In the genomic region with DNA sequence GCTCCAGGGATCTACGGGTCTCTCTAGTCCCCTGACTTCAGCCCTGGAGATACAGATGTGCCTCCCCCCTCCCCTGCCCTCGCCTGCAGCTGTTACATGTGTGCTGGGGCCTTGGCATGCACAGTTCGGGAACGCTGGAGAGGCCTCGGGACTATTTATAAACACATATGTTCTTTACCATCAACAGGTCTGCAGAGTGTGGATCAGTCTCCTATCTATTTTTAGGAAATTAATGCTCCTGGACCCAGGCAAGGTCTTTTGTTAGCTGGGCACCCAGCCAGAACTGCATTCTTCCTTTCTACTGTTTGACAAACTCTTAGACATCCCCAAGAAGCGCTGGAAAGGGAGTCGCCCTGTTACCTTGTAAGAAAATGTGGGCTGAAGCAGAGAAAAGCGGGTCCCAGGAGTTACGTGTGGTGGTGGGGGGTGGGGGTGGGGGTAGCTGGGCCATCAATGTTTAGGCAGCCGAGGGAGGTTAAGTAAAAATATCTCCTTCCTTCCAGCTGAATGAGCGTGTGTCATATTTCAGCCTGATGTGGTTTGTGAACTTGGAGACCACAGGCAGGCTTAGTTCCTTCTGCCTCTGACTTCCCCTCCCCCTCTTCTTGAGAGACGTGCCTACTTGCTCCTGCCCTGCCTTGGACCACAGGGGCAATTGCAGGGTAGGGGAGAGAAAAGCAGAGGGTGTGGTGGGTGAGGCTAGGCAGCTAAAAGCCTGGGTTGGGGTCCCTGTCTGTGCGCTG, we compare ENCODE assay signal across 9 mouse cellular contexts. TPM values are rescaled to one million over a fixed set of nuclear protein-coding genes. Genes with fewer than 3 reads are reported as not detected.
A peak's percentile ranks its signal among the peaks of the same experiment; 100 is the strongest.
DNase-seq lines count a peak whose midpoint lies in the region; ATAC-seq lines count a peak whose summit lies in the region.
"Had no signal": no experiment of that assay in that cellular context is flagged by ENCODE, and none has a peak within 500 bp of the region (broad histone marks: within the 10 kb centered on the region; RNA-seq: fewer than 3 reads in every experiment).

No protein-coding gene starts in this region.

- H3K36me3 ChIP-seq in kidney, embryonic 14.5 days (ENCODE audit: control insufficient read depth, insufficient read depth, low read length): no peaks in the 10 kb centered on the region
- H3K36me3 ChIP-seq in splenic B cell, adult 2 months (ENCODE audit: control insufficient read depth, insufficient read depth, low read length, poor library complexity, severe bottlenecking): no peaks in the 10 kb centered on the region
- no peaks in the 10 kb centered on the region for H3K36me3 ChIP-seq in midbrain, embryonic 14.5 days (ENCODE audit: control insufficient read depth, insufficient read depth, low read length)

- 25% methylated on average over 13 of the region's 13 CpGs for WGBS in kidney, embryonic 14.5 days
- WGBS in midbrain, embryonic 14.5 days: 46% methylated on average over 13 of the region's 13 CpGs

- no peak overlapping the region for H3K4me3 ChIP-seq in kidney, embryonic 14.5 days (ENCODE audit: low read length)
- H3K4me3 ChIP-seq in midbrain, embryonic 14.5 days (replicated peaks; ENCODE audit: low read depth, low read length): no peak overlapping the region

- ATAC-seq in kidney, embryonic 14.5 days (ENCODE audit: low FRiP score, low TSS enrichment): 0 out of 2 replicates have a peak, but pooled peaks have one; percentile 8
- ATAC-seq in hematopoietic stem cell, adult 5-6 weeks (replicated peaks in 1 of 2; ENCODE audit: insufficient read depth in 1 of 2, low FRiP score in 2 of 2, low TSS enrichment in 1 of 2, low read depth in 1 of 2, poor library complexity in 2 of 2, severe bottlenecking in 2 of 2): peak; percentile 68 to 76
- ATAC-seq in erythroblast, adult 5-6 weeks (replicated peaks; ENCODE audit: low FRiP score, poor library complexity, severe bottlenecking): no peak
- ATAC-seq in midbrain, embryonic 14.5 days (ENCODE audit: low FRiP score, low TSS enrichment): no peak

- H3K9ac ChIP-seq in kidney, embryonic 14.5 days (ENCODE audit: low read depth, low read length): no peak overlapping the region
- H3K9ac ChIP-seq in midbrain, embryonic 14.5 days (replicated peaks; ENCODE audit: low read length): no peak overlapping the region

- peaks cover 14% of the 10 kb centered on the region for H3K4me1 ChIP-seq in kidney, embryonic 14.5 days (ENCODE audit: control insufficient read depth, insufficient read depth, low read length)
- H3K4me1 ChIP-seq in midbrain, embryonic 14.5 days (ENCODE audit: control insufficient read depth, insufficient read depth, low read length): 0 out of 2 replicates have a peak, but pooled peaks cover 4% of the 10 kb centered on the region

- no peaks in the 10 kb centered on the region for H3K9me3 ChIP-seq in kidney, embryonic 14.5 days (ENCODE audit: control insufficient read depth, low read length)
- no peaks in the 10 kb centered on the region for H3K9me3 ChIP-seq in midbrain, embryonic 14.5 days (ENCODE audit: control insufficient read depth, low read length)

- H3K4me2 ChIP-seq in kidney, embryonic 14.5 days (replicated peaks; ENCODE audit: low read depth, low read length): peak overlapping the region; percentile 18; the same call in 1 of the 2 replicates
- H3K4me2 ChIP-seq in midbrain, embryonic 14.5 days (ENCODE audit: low read length): no peak overlapping the region

- H3K27ac ChIP-seq in kidney, embryonic 14.5 days (ENCODE audit: low read depth, low read length): peak overlapping the region; percentile 53; the same call in 1 of the 2 replicates
- no peak overlapping the region for H3K27ac ChIP-seq in midbrain, embryonic 14.5 days (replicated peaks; ENCODE audit: low read depth, low read length)

- no peak for DNase-seq in kidney, adult 18-20 months
- peak; percentile 82 for DNase-seq in MEL-GATA-1-ER (ENCODE audit: extremely low read depth, low read depth)
- peak; percentile 69 for DNase-seq in splenic B cell, adult 2 months (ENCODE audit: low read depth, low spot score)
- DNase-seq in c-Kit-positive CD71-positive TER-119-positive erythroid progenitor cells, embryonic 14.5 days (ENCODE audit: low spot score): no peak
- no peak for DNase-seq in midbrain, embryonic 14.5 days
- DNase-seq: gastrocnemius, postnatal 14 days had no signal

- no peaks in the 10 kb centered on the region for H3K27me3 ChIP-seq in kidney, embryonic 14.5 days (ENCODE audit: control insufficient read depth, insufficient read depth, low read length)
- H3K27me3 ChIP-seq in splenic B cell, adult 2 months (ENCODE audit: control insufficient read depth, insufficient read depth, low read length, poor library complexity, severe bottlenecking): no peaks in the 10 kb centered on the region
- peaks cover 11% of the 10 kb centered on the region; the same call in 1 of the 2 replicates for H3K27me3 ChIP-seq in midbrain, embryonic 14.5 days (ENCODE audit: control insufficient read depth, insufficient read depth, low read length)

RNA-seq across cellular contexts. Expression of a gene that starts 3.3 kb away (rescaled TPM):
- 57.6 and 84.2 TPM in 2 replicates for polyA plus RNA-seq in kidney, embryonic 14.5 days (2014; fragmentation: Nextera tagmentation; extraction: Ambion mirVana)
- 19.8 and 34.2 TPM in 2 replicates for total RNA-seq in hematopoietic stem cell, adult 5-6 weeks (2017)
- total RNA-seq in erythroblast, adult 5-6 weeks (2015; ENCODE audit: low replicate concordance): 15.0 and 16.7 TPM in 2 replicates
- 19.7 and 23.1 TPM in 2 replicates for total RNA-seq in erythroblast, adult 5-6 weeks (2017; ENCODE audit: low replicate concordance)
- 8.8 and 18.9 TPM in 2 replicates for polyA plus RNA-seq in midbrain, embryonic 14.5 days (2014; fragmentation: Nextera tagmentation; extraction: Ambion mirVana)

RNA-seq across cellular contexts. Expression of a gene that starts 58.6 kb away (rescaled TPM):
- polyA plus RNA-seq in kidney, embryonic 14.5 days (2014; fragmentation: Nextera tagmentation; extraction: Ambion mirVana): 308 and 329 TPM in 2 replicates
- 117 and 158 TPM in 2 replicates for total RNA-seq in hematopoietic stem cell, adult 5-6 weeks (2017)
- 58.4 and 62.1 TPM in 2 replicates for total RNA-seq in erythroblast, adult 5-6 weeks (2015; ENCODE audit: low replicate concordance)
- 61.2 and 131 TPM in 2 replicates for total RNA-seq in erythroblast, adult 5-6 weeks (2017; ENCODE audit: low replicate concordance)
- 401 and 415 TPM in 2 replicates for polyA plus RNA-seq in midbrain, embryonic 14.5 days (2014; fragmentation: Nextera tagmentation; extraction: Ambion mirVana)

Comparison
In these comparisons a context has a peak if more than half of its experiments do, and no peak if none do; other contexts are left out.
1. ATAC-seq: peak in kidney, embryonic 14.5 days (single experiment) and hematopoietic stem cell, adult 5-6 weeks (2 of 2); none in erythroblast, adult 5-6 weeks (single experiment) and midbrain, embryonic 14.5 days (single experiment).
2. DNase-seq: peak in MEL-GATA-1-ER (single experiment) and splenic B cell, adult 2 months (single experiment); none in kidney, adult 18-20 months (single experiment), c-Kit-positive CD71-positive TER-119-positive erythroid progenitor cells, embryonic 14.5 days (single experiment) and midbrain, embryonic 14.5 days (single experiment).